8 mouse cellular contexts compared by ENCODE assay signal in genomic region chr15:81190630-81191178, GRCm38 (mm10). TPM values are rescaled to one million over a fixed set of nuclear protein-coding genes. Genes with fewer than 3 reads are reported as not detected.
A peak's percentile ranks its signal among the peaks of the same experiment; 100 is the strongest.
DNase-seq lines count a peak whose midpoint lies in the region; ATAC-seq and TF ChIP-seq lines count a peak whose summit lies in the region.

Gene Mrtfa (minus strand): TSS chr15:81190757.

- H3K27ac ChIP-seq in MEL (ENCODE audit: control insufficient read depth, low read depth, low read length), result peak within 1 kb of the TSS; percentile 61
- H3K27ac ChIP-seq in cerebellum, adult 2 months (ENCODE audit: insufficient read depth, low read length), result peak within 1 kb of the TSS; percentile 76
- peak within 1 kb of the TSS; percentile 74 for H3K27ac ChIP-seq in forebrain, postnatal 0 days (ENCODE audit: low read depth, low read length)
- peak within 1 kb of the TSS; percentile 69 for H3K27ac ChIP-seq in lung, embryonic 15.5 days

- H3K27me3 ChIP-seq in MEL (ENCODE audit: control insufficient read depth in 1 of 2, insufficient read depth in 2 of 2, low read length in 2 of 2), result no peaks in the 10 kb centered on the region
- H3K27me3 ChIP-seq in cerebellum, adult 2 months (ENCODE audit: control insufficient read depth, insufficient read depth, low read length), result no peaks in the 10 kb centered on the region
- H3K27me3 ChIP-seq in forebrain, postnatal 0 days (ENCODE audit: insufficient read depth, low read length), result no peaks in the 10 kb centered on the region
- no peaks in the 10 kb centered on the region for H3K27me3 ChIP-seq in lung, embryonic 15.5 days

- peaks cover 2% of the 10 kb centered on the region for H3K79me2 ChIP-seq in MEL (ENCODE audit: control insufficient read depth, insufficient read depth, low read length, poor library complexity)

- peak within 1 kb of the TSS; percentile 68 for H3K9ac ChIP-seq in MEL (ENCODE audit: control insufficient read depth, low read depth, low read length, poor library complexity, severe bottlenecking)
- H3K9ac ChIP-seq in forebrain, postnatal 0 days, result peak within 1 kb of the TSS; percentile 88
- peak within 1 kb of the TSS; percentile 92 for H3K9ac ChIP-seq in lung, embryonic 15.5 days

- no peak for TF ChIP-seq CTCF in MEL (IDR thresholded peaks at IDR 0.05 in 2 of 3, conservative IDR thresholded peaks at IDR 0.05 in 1 of 3; ENCODE audit: control insufficient read depth in 1 of 3, insufficient read depth in 1 of 3, low read depth in 2 of 3, low read length in 3 of 3, poor library complexity in 1 of 3, severe bottlenecking in 1 of 3)
- no peak for TF ChIP-seq CTCF in cerebellum, adult 2 months (IDR thresholded peaks at IDR 0.05; ENCODE audit: borderline replicate concordance, insufficient read depth, low read depth, low read length)
- TF ChIP-seq CTCF in forebrain, postnatal 0 days (IDR thresholded peaks at IDR 0.05; ENCODE audit: low read depth), result peak; percentile 15; the same call in 1 of the 2 replicates

- peaks cover 3 to 11% of the 10 kb centered on the region in 2 experiments; a peak in 2 of 4 replicates for H3K4me1 ChIP-seq in MEL (ENCODE audit: control insufficient read depth in 1 of 2, insufficient read depth in 2 of 2, low read length in 2 of 2)
- peaks cover 4% of the 10 kb centered on the region; the same call in 1 of the 2 replicates for H3K4me1 ChIP-seq in cerebellum, adult 2 months (ENCODE audit: control insufficient read depth, insufficient read depth, low read length)
- H3K4me1 ChIP-seq in forebrain, postnatal 0 days (ENCODE audit: insufficient read depth), result peaks cover 8% of the 10 kb centered on the region
- peaks cover 39% of the 10 kb centered on the region for H3K4me1 ChIP-seq in lung, embryonic 15.5 days

- peak in 1 of 2 experiments; percentile 75; a peak in 1 of 4 replicates for TF ChIP-seq POLR2A in MEL (IDR thresholded peaks at IDR 0.05; ENCODE audit: control insufficient read depth in 1 of 2, insufficient read depth in 1 of 2, low read depth in 1 of 2, low read length in 2 of 2, poor library complexity in 1 of 2)
- peak; percentile 69 for TF ChIP-seq POLR2A in cerebellum, adult 2 months (IDR thresholded peaks at IDR 0.05; ENCODE audit: borderline replicate concordance, insufficient read depth, low read length)

- WGBS in cerebellum, adult 2 months, result under 1% methylated on average over 47 of the region's 48 CpGs
- WGBS in forebrain, postnatal 0 days, result under 1% methylated on average over 48 of the region's 48 CpGs
- under 1% methylated on average over 44 of the region's 48 CpGs for WGBS in lung, embryonic 15.5 days

- peak; percentile 100 for ATAC-seq in forebrain, postnatal 0 days
- ATAC-seq in lung, embryonic 15.5 days (ENCODE audit: borderline replicate concordance, extremely low read depth, low FRiP score, low TSS enrichment), result peak; percentile 99

- no peak for TF ChIP-seq RAD21 in MEL (IDR thresholded peaks at IDR 0.05; ENCODE audit: low read depth, low read length)

- H3K9me3 ChIP-seq in MEL (replicated peaks; ENCODE audit: insufficient read depth, low read length), result no peaks in the 10 kb centered on the region
- no peaks in the 10 kb centered on the region for H3K9me3 ChIP-seq in forebrain, postnatal 0 days (ENCODE audit: low read length)
- H3K9me3 ChIP-seq in lung, embryonic 15.5 days, result no peaks in the 10 kb centered on the region

- peak within 1 kb of the TSS; percentile 79 to 93 for H3K4me3 ChIP-seq in MEL (ENCODE audit: control insufficient read depth in 1 of 2, insufficient read depth in 1 of 2, low read depth in 2 of 2, low read length in 2 of 2)
- H3K4me3 ChIP-seq in cerebellum, adult 2 months (replicated peaks; ENCODE audit: insufficient read depth, low read depth, low read length), result peak within 1 kb of the TSS; percentile 90
- peak within 1 kb of the TSS; percentile 97 for H3K4me3 ChIP-seq in forebrain, postnatal 0 days (ENCODE audit: low read depth, low read length)
- peak within 1 kb of the TSS; percentile 71 for H3K4me3 ChIP-seq in lung, embryonic 15.5 days

- H3K36me3 ChIP-seq in MEL (ENCODE audit: control insufficient read depth in 1 of 2, insufficient read depth in 2 of 2, low read length in 2 of 2), result peaks cover 0 to 4% of the 10 kb centered on the region in 2 experiments; a peak in 2 of 4 replicates
- H3K36me3 ChIP-seq in forebrain, postnatal 0 days (ENCODE audit: insufficient read depth), result no peaks in the 10 kb centered on the region
- H3K36me3 ChIP-seq in lung, embryonic 15.5 days, result no peaks in the 10 kb centered on the region

- DNase-seq in MEL (ENCODE audit: low read depth, low spot score), result peak; percentile 100
- peak; percentile 99 to 100 for DNase-seq in cerebellum, adult 2 months
- DNase-seq in forebrain, postnatal 0 days, result peak; percentile 100
- peak; percentile 100 for DNase-seq in heart, postnatal 4 days
- DNase-seq in layer of hippocampus, adult 8-10 months (ENCODE audit: low spot score in 2 of 2), result peak; percentile 100
- peak; percentile 99 for DNase-seq in ovary, adult 18-20 months (ENCODE audit: low spot score)
- peak; percentile 99 for DNase-seq in thymus, postnatal 0 days (ENCODE audit: low spot score)

- TF ChIP-seq EP300 in MEL (IDR thresholded peaks at IDR 0.05; ENCODE audit: low read depth in 1 of 2, low read length in 2 of 2), result no peak; a peak in 1 of 4 replicates

- H3K4me2 ChIP-seq in forebrain, postnatal 0 days (ENCODE audit: low read depth), result peak within 1 kb of the TSS; percentile 74
- peak within 1 kb of the TSS; percentile 87 for H3K4me2 ChIP-seq in lung, embryonic 15.5 days

TF ChIP-seq in MEL, 35 proteins besides CTCF, POLR2A, EP300 and RAD21 (continues in another document):
- TF ChIP-seq MEF2A (IDR thresholded peaks at IDR 0.05; ENCODE audit: extremely low read depth, insufficient replicate concordance, low read depth, low read length, poor library complexity, severe bottlenecking) (no peak), RCOR1 (IDR thresholded peaks at IDR 0.05; ENCODE audit: low read depth, low read length) (no peak), MAFK (IDR thresholded peaks at IDR 0.05; ENCODE audit: borderline replicate concordance, low read depth, low read length) (no peak), GATA1 (IDR thresholded peaks at IDR 0.05; ENCODE audit: low read depth, low read length) (no peak), UBTF (IDR thresholded peaks at IDR 0.05; ENCODE audit: borderline replicate concordance, insufficient read depth, low read depth, low read length) (no peak), ELF1 (IDR thresholded peaks at IDR 0.05; ENCODE audit: low read depth, low read length) (peak; percentile 61), GABPA (IDR thresholded peaks at IDR 0.05; ENCODE audit: low read depth, low read length) (no peak), CHD2 (IDR thresholded peaks at IDR 0.05; ENCODE audit: low read length) (peak; percentile 78), USF2 (IDR thresholded peaks at IDR 0.05; ENCODE audit: borderline replicate concordance in 1 of 2, insufficient read depth in 1 of 2, low read depth in 1 of 2, low read length in 2 of 2) (no peak), NRF1 (IDR thresholded peaks at IDR 0.05; ENCODE audit: insufficient read depth, low read depth, low read length, poor library complexity, severe bottlenecking) (peak; percentile 72), TCF12 (IDR thresholded peaks at IDR 0.05; ENCODE audit: low read depth, low read length) (no peak), SIN3A (IDR thresholded peaks at IDR 0.05; ENCODE audit: low read length) (peak; percentile 63; the same call in 1 of the 2 replicates), JUND (IDR thresholded peaks at IDR 0.05; ENCODE audit: low read depth, low read length) (no peak), TAL1 (IDR thresholded peaks at IDR 0.05; ENCODE audit: low read length) (no peak), ZNF384 (IDR thresholded peaks at IDR 0.05; ENCODE audit: low read depth, low read length) (no peak; the same call in 1 of the 2 replicates), POLR2AphosphoS2 (IDR thresholded peaks at IDR 0.05; ENCODE audit: low read length) (peak; percentile 47; the same call in 1 of the 2 replicates), SMC3 (IDR thresholded peaks at IDR 0.05; ENCODE audit: low read depth, low read length) (no peak), TBP (IDR thresholded peaks at IDR 0.05; ENCODE audit: low read depth, low read length) (0 out of 2 replicates have a peak, but pooled peaks have one; percentile 9), HCFC1 (IDR thresholded peaks at IDR 0.05; ENCODE audit: low read depth, low read length) (peak; percentile 83), USF1 (IDR thresholded peaks at IDR 0.05; ENCODE audit: low read depth, low read length) (0 out of 2 replicates have a peak, but pooled peaks have one; percentile 17), ZMIZ1 (IDR thresholded peaks at IDR 0.05; ENCODE audit: low read depth, low read length) (no peak), ZC3H11A (IDR thresholded peaks at IDR 0.05; ENCODE audit: low read depth, low read length) (no peak), ZKSCAN1 (IDR thresholded peaks at IDR 0.05; ENCODE audit: low read depth, low read length) (no peak), MAX (IDR thresholded peaks at IDR 0.05; ENCODE audit: low read length) (no peak), E2F4 (IDR thresholded peaks at IDR 0.05; ENCODE audit: borderline replicate concordance, low read depth, low read length) (no peak), NELFE (IDR thresholded peaks at IDR 0.05; ENCODE audit: low read depth, low read length) (peak; percentile 56; the same call in 1 of the 2 replicates), MAZ (IDR thresholded peaks at IDR 0.05; ENCODE audit: low read depth, low read length) (peak; percentile 87), CHD1 (IDR thresholded peaks at IDR 0.05; ENCODE audit: low read depth, low read length) (no peak), KAT2A (conservative IDR thresholded peaks at IDR 0.05; ENCODE audit: low read depth, low read length) (no peak; the same call in 1 of the 2 replicates), ETS1 (IDR thresholded peaks at IDR 0.05; ENCODE audit: low read depth, low read length) (0 out of 2 replicates have a peak, but pooled peaks have one; percentile 18)

RNA-seq across cellular contexts. Expression of gene Mrtfa, which starts in this region (rescaled TPM):
- 2.6 and 3.6 TPM in 2 replicates for total RNA-seq in MEL (2012; rRNA removed)
- 10 to 100 TPM in 1 of 2 experiments, not detected in 1; 11.9 TPM for polyA plus RNA-seq in MEL (2012; ENCODE audit: insufficient read depth in 1 of 2, insufficient read length in 2 of 2, low read depth in 1 of 2, low replicate concordance in 2 of 2, missing spikeins in 1 of 2)
- polyA plus RNA-seq in cerebellum, adult 2 months (2012; rRNA removed), result 20.0 and 20.8 TPM in 2 replicates
- 23.8 and 26.0 TPM in 2 replicates for total RNA-seq in forebrain, postnatal 0 days (2014; rRNA removed)
- polyA plus RNA-seq in forebrain, postnatal 0 days (2015; fragmentation: Nextera tagmentation; extraction: Ambion mirVana), result 15.5 and 19.6 TPM in 2 replicates
- 10 to 100 TPM; 17.5 to 17.7 TPM for total RNA-seq in heart, postnatal 4 days (2021)
- 100 to 1,000 TPM in 1 of 4 experiments, 10 to 100 TPM in 3; 79.9 to 100 (median 95.9) TPM for total RNA-seq in layer of hippocampus, adult 8-10 months (2022)
- polyA plus RNA-seq in lung, embryonic 15.5 days (2015; fragmentation: Nextera tagmentation; extraction: Ambion mirVana), result 23.2 and 24.2 TPM in 2 replicates
- 17.3 and 19.0 TPM in 2 replicates for polyA plus RNA-seq in thymus, postnatal 0 days (2015; fragmentation: Nextera tagmentation; extraction: Ambion mirVana)

Comparison
In these comparisons a context has a peak if more than half of its experiments do, and no peak if none do; other contexts are left out.
1. Peak in every context shown above with its lines: DNase-seq, ATAC-seq, H3K4me3 ChIP-seq and H3K27ac ChIP-seq.